Mouse (Mus musculus) CD4-positive, CD25-positive, alpha-beta regulatory T cell, adult 4 months (primary cell): ENCODE measurements around the gene Afdn. TPM values are rescaled to one million over a fixed set of nuclear protein-coding genes. Genes with fewer than 3 reads are reported as not detected.
"Not testable (repeated sequence)": the region's sequence is repeated elsewhere in the genome, so short reads cannot be mapped to it uniquely, and the experiment has no call there.

Source experiments
- ATAC-seq: one replicate; pipeline ENCODE4 v1.8.0; 2017
- polyA plus RNA-seq, 2 experiments: library from polyadenylated mRNA; unstranded; fragments of 100-300 nt; shearing (Covaris generic); gene quantifications; one replicate each; pipeline ENCODE4 v1.2.1; 2017

The Afdn gene
- polyA plus RNA-seq, 2 experiments from 2014 or later: 1.5 to 4.1 TPM

- no peak for ATAC-seq
These were observed 21.6 kb downstream of the Afdn start for GRCm38 (mm10) chr17:13781948-13782347.

GRCm38 (mm10) chr17:13783469-13783868 lies 23.1 kb downstream of the Afdn start:
- no peak for ATAC-seq

- ATAC-seq: not testable (repeated sequence)
These were observed 29.7 kb downstream of the Afdn start for GRCm38 (mm10) chr17:13790033-13790432.

- no peak for ATAC-seq
These were observed 37.4 kb downstream of the Afdn start for GRCm38 (mm10) chr17:13797691-13798090.

GRCm38 (mm10) chr17:13802836-13803408 lies 42.6 kb downstream of the Afdn start:
- no peak for ATAC-seq

- no peak for ATAC-seq
These were observed 45.7 kb downstream of the Afdn start for GRCm38 (mm10) chr17:13806016-13806415.

GRCm38 (mm10) chr17:13817789-13818188 lies 57.5 kb downstream of the Afdn start:
- ATAC-seq: no peak

GRCm38 (mm10) chr17:13819342-13819741 lies 59.0 kb downstream of the Afdn start:
- ATAC-seq: no peak

GRCm38 (mm10) chr17:13820676-13821075 lies 60.3 kb downstream of the Afdn start:
- ATAC-seq: no peak

GRCm38 (mm10) chr17:13825421-13825820 lies 65.1 kb downstream of the Afdn start:
- no peak for ATAC-seq

- no peak for ATAC-seq
These were observed 69.9 kb downstream of the Afdn start for GRCm38 (mm10) chr17:13830234-13830633.

- ATAC-seq: no peak
These were observed 70.5 kb downstream of the Afdn start for GRCm38 (mm10) chr17:13830636-13831341.

GRCm38 (mm10) chr17:13835876-13836275 lies 75.5 kb downstream of the Afdn start:
- no peak for ATAC-seq

GRCm38 (mm10) chr17:13850175-13850574 lies 89.8 kb downstream of the Afdn start:
- ATAC-seq: peak; percentile 29

- ATAC-seq: not testable (repeated sequence)
These were observed 93.5 kb downstream of the Afdn start for GRCm38 (mm10) chr17:13853883-13854282.

GRCm38 (mm10) chr17:13855396-13855795 lies 95.1 kb downstream of the Afdn start:
- ATAC-seq: no peak

- no peak for ATAC-seq
These were observed 96.2 kb downstream of the Afdn start for GRCm38 (mm10) chr17:13856429-13857090.

GRCm38 (mm10) chr17:13865340-13865739 lies 105.0 kb downstream of the Afdn start:
- no peak for ATAC-seq

GRCm38 (mm10) chr17:13866951-13867351 lies 106.6 kb downstream of the Afdn start:
- no peak for ATAC-seq

GRCm38 (mm10) chr17:13867475-13867874 lies 107.1 kb downstream of the Afdn start:
- ATAC-seq: no peak

GRCm38 (mm10) chr17:13870236-13870635 lies 109.9 kb downstream of the Afdn start:
- no peak for ATAC-seq

- ATAC-seq: no peak
These were observed 113.9 kb downstream of the Afdn start for GRCm38 (mm10) chr17:13874245-13874644.

- no peak for ATAC-seq
These were observed 117.1 kb downstream of the Afdn start for GRCm38 (mm10) chr17:13877460-13877859.

GRCm38 (mm10) chr17:13879731-13880130 lies 119.4 kb downstream of the Afdn start:
- no peak for ATAC-seq
